Mouse (Mus musculus): ENCODE measurements around the gene Car14.
"Not testable (repeated sequence)": the region's sequence is repeated elsewhere in the genome, so short reads cannot be mapped to it uniquely, and the experiment has no call there.

The Car14 gene

GRCm38 (mm10) chr3:95904568-95904967, at the start of gene Car14:
Gene Car14, minus strand, starts transcription at chr3:95904691.
- no peak for DNase-seq (ENCODE audit: low spot score)

GRCm38 (mm10) chr3:95953522-95953921, 49.0 kb upstream of the Car14 start:
- DNase-seq (ENCODE audit: low spot score): no peak

- DNase-seq (ENCODE audit: low spot score): no peak
Observed at GRCm38 (mm10) chr3:95953023-95953422, 48.5 kb upstream of the Car14 start.

- not testable (repeated sequence) for DNase-seq (ENCODE audit: low spot score)
Observed at GRCm38 (mm10) chr3:95951566-95951965, 47.1 kb upstream of the Car14 start.

- peak; percentile 91 for DNase-seq (ENCODE audit: low spot score)
Observed at GRCm38 (mm10) chr3:95950763-95951551, 46.5 kb upstream of the Car14 start.

GRCm38 (mm10) chr3:95948325-95948724, 43.8 kb upstream of the Car14 start:
- DNase-seq (ENCODE audit: low spot score): no peak

GRCm38 (mm10) chr3:95945731-95946240, 41.3 kb upstream of the Car14 start:
- no peak for DNase-seq (ENCODE audit: low spot score)

- no peak for DNase-seq (ENCODE audit: low spot score)
Observed at GRCm38 (mm10) chr3:95944742-95945141, 40.3 kb upstream of the Car14 start.

- no peak for DNase-seq (ENCODE audit: low spot score)
Observed at GRCm38 (mm10) chr3:95943226-95943625, 38.7 kb upstream of the Car14 start.

GRCm38 (mm10) chr3:95942749-95943148, 38.3 kb upstream of the Car14 start:
- DNase-seq (ENCODE audit: low spot score): no peak

GRCm38 (mm10) chr3:95938835-95939234, 34.3 kb upstream of the Car14 start:
- no peak for DNase-seq (ENCODE audit: low spot score)

GRCm38 (mm10) chr3:95938217-95938616, 33.7 kb upstream of the Car14 start:
- no peak for DNase-seq (ENCODE audit: low spot score)

- no peak for DNase-seq (ENCODE audit: low spot score)
Observed at GRCm38 (mm10) chr3:95934448-95934847, 30.0 kb upstream of the Car14 start.

GRCm38 (mm10) chr3:95933111-95933750, 28.7 kb upstream of the Car14 start:
- DNase-seq (ENCODE audit: low spot score): no peak

- no peak for DNase-seq (ENCODE audit: low spot score)
Observed at GRCm38 (mm10) chr3:95932566-95932965, 28.1 kb upstream of the Car14 start.

GRCm38 (mm10) chr3:95932157-95932556, 27.7 kb upstream of the Car14 start:
- no peak for DNase-seq (ENCODE audit: low spot score)

- DNase-seq (ENCODE audit: low spot score): no peak
Observed at GRCm38 (mm10) chr3:95931471-95931870, 27.0 kb upstream of the Car14 start.

- DNase-seq (ENCODE audit: low spot score): no peak
Observed at GRCm38 (mm10) chr3:95930471-95930789, 25.9 kb upstream of the Car14 start.

GRCm38 (mm10) chr3:95929581-95930470, 25.3 kb upstream of the Car14 start:
- no peak for DNase-seq (ENCODE audit: low spot score)

GRCm38 (mm10) chr3:95928658-95929503, 24.4 kb upstream of the Car14 start, which contains the start of gene Anp32e:
Gene Anp32e, plus strand, starts transcription at chr3:95929246.
- peak; percentile 95 for DNase-seq (ENCODE audit: low spot score)

- no peak for DNase-seq (ENCODE audit: low spot score)
Observed at GRCm38 (mm10) chr3:95928261-95928657, 23.8 kb upstream of the Car14 start.

All from left cerebral cortex, adult 11 months (tissue).